Mouse (Mus musculus) cerebellum, adult (tissue): Measurements from ENCODE around the gene Klk1b27.
"Not testable (repeated sequence)": the region's sequence is repeated elsewhere in the genome, so short reads cannot be mapped to it uniquely, and the experiment has no call there.

Experiments used
- ATAC-seq: cut with Nextera tagmentation; 2 replicates; pipeline ENCODE4 v1.9.2; 2017; ENCODE audit warnings: mild to moderate bottlenecking, moderate library complexity, mixed read lengths; ENCODE audit not compliant: insufficient number of reproducible peaks, low FRiP score, low TSS enrichment

The Klk1b27 gene

DNA sequence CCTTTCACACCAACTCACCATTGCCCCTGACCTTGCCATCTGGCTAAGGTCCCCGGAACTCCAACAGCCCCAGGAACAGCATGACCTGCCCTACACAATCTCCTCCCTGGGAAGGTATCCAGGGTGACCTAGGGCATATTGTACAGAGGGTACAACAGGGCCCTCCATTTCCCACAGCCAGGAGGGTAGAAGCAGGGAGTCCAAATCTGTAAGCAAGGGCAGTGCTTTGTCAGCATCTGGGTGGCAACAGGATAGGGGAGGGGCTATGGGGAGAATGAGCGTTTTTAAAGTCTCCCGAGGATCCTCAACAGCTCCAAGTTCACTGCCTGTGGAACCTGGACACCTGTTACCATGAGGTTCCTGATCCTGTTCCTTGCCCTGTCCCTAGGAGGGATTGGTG is at the start of gene Klk1b27:
Klk1b27 (plus strand) TSS at position 301 of the 400 bp plus-strand sequence.
- not testable (repeated sequence) for ATAC-seq

DNA sequence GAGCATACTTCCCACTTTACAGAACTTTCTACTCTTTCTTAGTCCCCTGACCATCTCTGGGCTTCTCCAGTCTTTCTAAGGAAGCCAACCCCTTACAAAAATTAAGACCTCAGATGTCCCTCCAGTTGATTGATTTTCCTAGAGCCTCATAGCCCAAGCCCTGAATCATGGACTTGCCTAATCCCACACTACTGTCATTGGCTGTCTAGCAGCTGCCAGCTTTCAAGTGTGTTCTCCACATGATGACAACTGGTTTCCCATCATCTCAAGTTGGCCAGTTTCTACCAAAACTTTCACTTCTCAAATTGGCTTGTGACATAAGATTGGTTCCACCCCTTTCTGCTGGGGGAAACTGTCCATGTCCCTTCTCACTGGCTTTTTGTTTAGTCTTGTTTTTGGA is 47.2 kb upstream of the Klk1b27 start:
- no peak for ATAC-seq

- not testable (repeated sequence) for ATAC-seq
Measured at GRCm38 (mm10) chr7:44011868-44012267, 40.2 kb upstream of the Klk1b27 start, which contains the start of gene Klk1b26. Gene Klk1b26, plus strand, starts transcription at chr7:44012168.

DNA sequence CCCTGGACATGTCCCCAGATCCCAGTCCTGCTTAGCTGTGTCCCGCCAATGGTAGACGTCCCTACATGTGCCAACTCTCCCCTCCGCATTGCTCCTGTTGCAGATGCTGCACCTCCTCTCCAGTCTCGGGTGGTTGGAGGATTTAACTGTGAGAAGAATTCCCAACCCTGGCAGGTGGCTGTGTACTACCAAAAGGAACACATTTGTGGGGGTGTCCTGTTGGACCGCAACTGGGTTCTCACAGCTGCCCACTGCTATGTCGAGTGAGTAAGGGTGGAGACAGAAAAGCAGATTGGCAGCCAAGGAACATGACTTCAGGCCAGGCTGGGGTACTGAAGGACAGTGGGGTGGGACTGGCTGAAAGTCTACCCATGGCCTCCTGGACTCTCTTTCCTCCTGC is 37.4 kb upstream of the Klk1b27 start:
- ATAC-seq = not testable (repeated sequence)

DNA sequence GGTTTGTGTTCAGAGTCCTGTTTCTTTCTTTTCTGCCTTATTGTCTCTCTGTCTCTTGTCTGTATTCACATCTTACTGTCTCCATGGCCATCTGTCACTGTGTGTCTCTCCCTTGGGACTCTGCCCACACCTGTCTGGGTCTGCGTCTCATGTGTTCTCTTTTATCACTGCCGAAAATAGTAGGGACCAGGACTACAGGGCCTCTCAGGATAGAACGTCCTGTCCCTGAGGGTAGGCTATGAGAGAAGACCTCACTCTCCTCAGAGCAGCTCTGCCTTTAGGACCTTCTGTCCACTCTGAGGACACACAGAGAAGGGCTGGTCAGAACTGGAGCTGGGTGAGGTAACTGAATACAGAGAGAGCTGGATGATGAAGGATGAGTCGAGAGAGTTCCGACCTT is 37.0 kb upstream of the Klk1b27 start:
- ATAC-seq = no peak

GRCm38 (mm10) chr7:44072117-44072516 is 20.0 kb downstream of the Klk1b27 start:
- ATAC-seq = no peak

GRCm38 (mm10) chr7:44077703-44078102 is 25.6 kb downstream of the Klk1b27 start:
- no peak for ATAC-seq

GRCm38 (mm10) chr7:44096111-44096510 is 44.0 kb downstream of the Klk1b27 start:
- ATAC-seq = no peak

GRCm38 (mm10) chr7:44102028-44102427 is 49.9 kb downstream of the Klk1b27 start, which contains the start of gene Klk1b21:
Gene Klk1b21, plus strand, starts transcription at chr7:44102328.
- ATAC-seq = not testable (repeated sequence)
